9 mouse cellular contexts compared by ENCODE assay signal in the genomic region with DNA sequence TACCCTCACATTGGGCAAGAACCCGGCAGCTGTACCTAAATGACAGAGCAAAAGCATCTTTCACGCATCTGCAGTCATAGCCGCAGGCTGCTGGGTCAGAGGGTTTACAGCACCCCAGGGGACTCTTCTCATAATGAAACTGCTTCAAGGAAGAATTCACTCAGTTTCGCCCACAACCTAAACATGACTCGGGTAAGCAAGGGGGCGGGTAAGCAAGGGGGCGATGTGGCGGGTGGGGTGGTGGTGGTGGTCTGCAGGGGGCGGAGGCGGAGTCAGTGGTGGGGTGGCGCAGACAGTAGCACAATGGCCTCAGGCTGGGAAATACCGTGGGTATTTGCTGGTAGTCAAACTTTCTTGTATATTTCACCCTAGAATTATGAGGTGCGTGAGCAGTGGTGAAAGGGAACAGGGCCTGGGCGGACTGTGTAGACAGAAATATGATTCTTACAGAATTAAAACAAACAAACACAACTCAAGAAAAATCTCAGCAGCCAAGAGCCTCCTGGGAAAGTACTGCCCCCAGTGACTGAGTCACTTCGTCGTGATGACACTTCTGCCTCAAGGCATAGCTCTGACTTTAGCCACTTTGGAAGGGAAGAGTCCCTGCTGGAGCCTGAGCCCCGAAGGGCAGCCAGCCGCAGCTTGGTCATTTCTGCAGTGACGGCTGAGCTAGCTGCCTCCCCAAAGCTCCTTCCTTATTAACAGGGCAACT. TPM values are rescaled to one million over a fixed set of nuclear protein-coding genes. Genes with fewer than 3 reads are reported as not detected.
DNase-seq lines count a peak whose midpoint lies in the region; ATAC-seq and TF ChIP-seq lines count a peak whose summit lies in the region.
"Had no signal": no experiment of that assay in that cellular context is flagged by ENCODE, and none has a peak within 500 bp of the region (broad histone marks: within the 10 kb centered on the region; RNA-seq: fewer than 3 reads in every experiment).

No protein-coding gene starts in this region.

- H3K27ac ChIP-seq in heart, embryonic 11.5 days (ENCODE audit: low read depth, low read length) = no peak overlapping the region
- H3K27ac ChIP-seq in embryonic facial prominence, embryonic 14.5 days (replicated peaks; ENCODE audit: low read depth, low read length) = no peak overlapping the region
- H3K27ac ChIP-seq in intestine, embryonic 14.5 days (ENCODE audit: low read depth) = no peak overlapping the region
- H3K27ac ChIP-seq: stomach, embryonic 15.5 days had no signal

- no peak for ATAC-seq in heart, embryonic 11.5 days (replicated peaks; ENCODE audit: insufficient number of reproducible peaks, low FRiP score, low TSS enrichment)
- peak; percentile 50 for ATAC-seq in embryonic facial prominence, embryonic 14.5 days (ENCODE audit: low read depth)
- ATAC-seq in intestine, embryonic 14.5 days (replicated peaks; ENCODE audit: low FRiP score, low TSS enrichment, low read depth) = no peak

- no peaks in the 10 kb centered on the region for H3K9me3 ChIP-seq in heart, embryonic 11.5 days (replicated peaks; ENCODE audit: control insufficient read depth, low read length)
- no peaks in the 10 kb centered on the region for H3K9me3 ChIP-seq in embryonic facial prominence, embryonic 14.5 days (ENCODE audit: control insufficient read depth, low read length)
- H3K9me3 ChIP-seq in intestine, embryonic 14.5 days (ENCODE audit: control insufficient read depth, low read length) = no peaks in the 10 kb centered on the region
- H3K9me3 ChIP-seq: stomach, embryonic 15.5 days had no signal

- H3K79me2 ChIP-seq in myocyte (ENCODE audit: control insufficient read depth, insufficient read depth) = no peaks in the 10 kb centered on the region

- no peak overlapping the region for H3ac ChIP-seq in myocyte (ENCODE audit: control insufficient read depth, insufficient read length)

- no peak overlapping the region for H3K4me3 ChIP-seq in heart, embryonic 11.5 days (ENCODE audit: low read depth, low read length)
- H3K4me3 ChIP-seq in embryonic facial prominence, embryonic 14.5 days (ENCODE audit: low read depth, low read length) = 0 out of 2 replicates have a peak overlapping the region, but pooled peaks have one; percentile 10
- H3K4me3 ChIP-seq in intestine, embryonic 14.5 days (ENCODE audit: low read depth, low read length) = no peak overlapping the region
- peak overlapping the region; percentile 6 for H3K4me3 ChIP-seq in myocyte
- H3K4me3 ChIP-seq: stomach, embryonic 15.5 days had no signal

- no peaks in the 10 kb centered on the region for H3K4me1 ChIP-seq in heart, embryonic 11.5 days (ENCODE audit: control insufficient read depth, insufficient read depth, low read length)
- H3K4me1 ChIP-seq in embryonic facial prominence, embryonic 14.5 days (ENCODE audit: control insufficient read depth, insufficient read depth, low read length) = peaks cover 9% of the 10 kb centered on the region
- H3K4me1 ChIP-seq in intestine, embryonic 14.5 days (replicated peaks; ENCODE audit: control insufficient read depth, insufficient read depth, low read length) = peaks cover 4% of the 10 kb centered on the region; the same call in 1 of the 2 replicates

- no peaks in the 10 kb centered on the region for H3K27me3 ChIP-seq in heart, embryonic 11.5 days (ENCODE audit: control insufficient read depth, insufficient read depth, low read length)
- H3K27me3 ChIP-seq in embryonic facial prominence, embryonic 14.5 days (replicated peaks; ENCODE audit: control insufficient read depth, insufficient read depth, low read length) = no peaks in the 10 kb centered on the region
- H3K27me3 ChIP-seq in intestine, embryonic 14.5 days (replicated peaks; ENCODE audit: control insufficient read depth, insufficient read depth, low read length) = no peaks in the 10 kb centered on the region
- no peaks in the 10 kb centered on the region for H3K27me3 ChIP-seq in myocyte (ENCODE audit: control insufficient read depth, insufficient read depth, insufficient read length)
- H3K27me3 ChIP-seq: stomach, embryonic 15.5 days had no signal

- TF ChIP-seq POLR2A in myocyte (IDR thresholded peaks at IDR 0.05; ENCODE audit: insufficient read length, low read depth) = no peak

- peak overlapping the region; percentile 40 for H3K4me2 ChIP-seq in heart, embryonic 11.5 days
- peak overlapping the region; percentile 46 for H3K4me2 ChIP-seq in embryonic facial prominence, embryonic 14.5 days (ENCODE audit: low read depth, low read length)
- peak overlapping the region; percentile 11 for H3K4me2 ChIP-seq in intestine, embryonic 14.5 days (ENCODE audit: low read length)
- peak overlapping the region; percentile 73 for H3K4me2 ChIP-seq in myocyte (ENCODE audit: low read depth)
- H3K4me2 ChIP-seq: stomach, embryonic 15.5 days had no signal

- no peak overlapping the region for H3K9ac ChIP-seq in heart, embryonic 11.5 days (ENCODE audit: low read depth, low read length)
- no peak overlapping the region for H3K9ac ChIP-seq in embryonic facial prominence, embryonic 14.5 days (ENCODE audit: low read depth, low read length)
- H3K9ac ChIP-seq in intestine, embryonic 14.5 days (ENCODE audit: low read length) = 0 out of 2 replicates have a peak overlapping the region, but pooled peaks have one; percentile 5
- H3K9ac ChIP-seq: stomach, embryonic 15.5 days had no signal

- intact Hi-C loops in left cerebral cortex, postnatal 36 days (cut with DNase I) = no loop called here

- DNase-seq in heart, adult 18-20 months = no peak
- peak; percentile 59 for DNase-seq in embryonic facial prominence, embryonic 14.5 days (ENCODE audit: low spot score)
- no peak for DNase-seq in intestine, embryonic 14.5 days (ENCODE audit: low spot score)
- no peak for DNase-seq in cerebellum, adult 11 months
- DNase-seq in left cerebral cortex, postnatal 36 days (ENCODE audit: low spot score in 2 of 2) = no peak
- no peak for DNase-seq in thymus, postnatal 36 days

- no peaks in the 10 kb centered on the region for H3K36me3 ChIP-seq in heart, embryonic 11.5 days (ENCODE audit: control insufficient read depth, insufficient read depth, low read length)
- H3K36me3 ChIP-seq in embryonic facial prominence, embryonic 14.5 days (ENCODE audit: control insufficient read depth, insufficient read depth, low read length) = no peaks in the 10 kb centered on the region
- no peaks in the 10 kb centered on the region for H3K36me3 ChIP-seq in intestine, embryonic 14.5 days (ENCODE audit: control insufficient read depth, insufficient read depth, low read length)
- H3K36me3 ChIP-seq in myocyte (ENCODE audit: control insufficient read depth, insufficient read depth) = no peaks in the 10 kb centered on the region
- H3K36me3 ChIP-seq: stomach, embryonic 15.5 days had no signal

- WGBS in heart, embryonic 11.5 days (ENCODE audit: insufficient replicate concordance) = 28% methylated on average over 19 of the region's 19 CpGs
- 15% methylated on average over 19 of the region's 19 CpGs for WGBS in embryonic facial prominence, embryonic 14.5 days
- WGBS in intestine, embryonic 14.5 days = 29% methylated on average over 19 of the region's 19 CpGs

TF ChIP-seq in myocyte, 11 proteins besides CTCF, POLR2A, EP300 and RAD21:
- TF ChIP-seq USF1 (IDR thresholded peaks at IDR 0.05; ENCODE audit: low read depth) (no peak), SRF (IDR thresholded peaks at IDR 0.05; ENCODE audit: control insufficient read depth, insufficient read length, low read depth) (no peak), MAX (IDR thresholded peaks at IDR 0.05; ENCODE audit: low read depth) (no peak)

RNA-seq across cellular contexts. Expression of a gene that starts 55.8 kb away (rescaled TPM):
- polyA plus RNA-seq in heart, embryonic 11.5 days (2014; fragmentation: Nextera tagmentation; extraction: Ambion mirVana) = 10.8 and 12.2 TPM in 2 replicates
- total RNA-seq in heart, adult 18-20 months (2021) = 1 to 10 TPM; 1.2 to 1.3 TPM
- 19.3 and 22.6 TPM in 2 replicates for polyA plus RNA-seq in embryonic facial prominence, embryonic 14.5 days (2014; fragmentation: Nextera tagmentation; extraction: Ambion mirVana)
- 11.8 and 14.1 TPM in 2 replicates for polyA plus RNA-seq in intestine, embryonic 14.5 days (2014; fragmentation: Nextera tagmentation; extraction: Ambion mirVana)
- polyA plus RNA-seq in myocyte (2012; fragmentation: generic; extraction: Trizol) = 9.9 TPM
- total RNA-seq in left cerebral cortex, postnatal 36 days (2021) = 10 to 100 TPM; 22.9 to 31.4 TPM

Comparison
In these comparisons a context has a peak if more than half of its experiments do, and no peak if none do; other contexts are left out.
1. H3K4me2 ChIP-seq: peak in every context shown above with its lines; median percentile 73 in myocyte; 46 in embryonic facial prominence, embryonic 14.5 days; 40 in heart, embryonic 11.5 days; 11 in intestine, embryonic 14.5 days.
2. H3K4me3 ChIP-seq: peak in embryonic facial prominence, embryonic 14.5 days (single experiment) and myocyte (single experiment); none in heart, embryonic 11.5 days (single experiment) and intestine, embryonic 14.5 days (single experiment).